Comparison of ENCODE assay signal across 8 mouse cellular contexts in the genomic region with DNA sequence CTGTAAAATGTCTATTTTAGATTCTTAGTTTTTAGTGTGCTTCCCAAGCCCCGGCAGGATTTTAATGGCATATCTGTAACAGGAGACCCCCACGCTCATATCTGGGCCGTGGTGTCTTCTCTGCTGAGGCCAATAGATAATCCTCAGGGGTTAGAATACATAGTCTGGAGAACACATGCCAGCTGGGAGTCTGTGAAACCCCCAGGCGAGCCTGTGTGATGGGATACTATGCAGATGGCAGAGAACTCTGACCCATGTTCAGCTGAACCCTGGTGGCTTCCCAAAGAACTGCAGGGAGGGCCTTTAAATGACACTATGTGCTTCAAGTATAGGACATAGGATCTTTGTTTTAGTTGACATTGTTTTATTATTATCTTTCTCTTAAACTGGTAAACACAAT.
DNase-seq lines count a peak whose midpoint lies in the region; ATAC-seq and TF ChIP-seq lines count a peak whose summit lies in the region.

No protein-coding gene starts in this region.

- no peak for TF ChIP-seq POLR2A in lung, adult 2 months (IDR thresholded peaks at IDR 0.05; ENCODE audit: borderline replicate concordance, extremely low read depth, low read depth, low read length)

- H3K9ac ChIP-seq in hindbrain, embryonic 14.5 days = no peak overlapping the region

- peak; percentile 64 for TF ChIP-seq CTCF in gastrocnemius, adult 2 months (IDR thresholded peaks at IDR 0.05)
- TF ChIP-seq CTCF in lung, adult 2 months (IDR thresholded peaks at IDR 0.05; ENCODE audit: insufficient read depth, low read length) = peak; percentile 51

- no peak overlapping the region; the same call in 1 of the 2 replicates for H3K4me2 ChIP-seq in hindbrain, embryonic 14.5 days (replicated peaks)

- 16% methylated on average over 4 of the region's 4 CpGs for WGBS in hindbrain, embryonic 14.5 days
- WGBS in lung, adult 2 months = 27% methylated on average over 4 of the region's 4 CpGs

- peak; percentile 62; the same call in 1 of the 2 replicates for ATAC-seq in hindbrain, embryonic 14.5 days (ENCODE audit: low FRiP score)
- ATAC-seq in megakaryocyte-erythroid progenitor cell, adult 5-6 weeks (replicated peaks; ENCODE audit: low FRiP score, low TSS enrichment, poor library complexity, severe bottlenecking) = no peak

- peak; percentile 30 for DNase-seq in ovary, postnatal 36 days (ENCODE audit: low spot score)
- no peak for DNase-seq in ovary, postnatal 14 days (ENCODE audit: low spot score)
- peak; percentile 71 for DNase-seq in adrenal gland, postnatal 10 days
- DNase-seq in gastrocnemius, adult 2 months = peak; percentile 45
- peak; percentile 56 for DNase-seq in hindbrain, embryonic 14.5 days (ENCODE audit: low spot score)
- peak; percentile 16 for DNase-seq in lung, adult 2 months
- peak; percentile 78 for DNase-seq in retina, embryonic 14.5 days (ENCODE audit: low spot score)

- no peaks in the 10 kb centered on the region for H3K36me3 ChIP-seq in hindbrain, embryonic 14.5 days (replicated peaks; ENCODE audit: control insufficient read depth, insufficient read depth)

- H3K4me1 ChIP-seq in hindbrain, embryonic 14.5 days (replicated peaks; ENCODE audit: control insufficient read depth, insufficient read depth, low read length) = peaks cover 13% of the 10 kb centered on the region
- peaks cover 10% of the 10 kb centered on the region for H3K4me1 ChIP-seq in lung, adult 2 months (ENCODE audit: control insufficient read depth, insufficient read depth, low read length)

- H3K9me3 ChIP-seq in hindbrain, embryonic 14.5 days (ENCODE audit: control insufficient read depth, low read length) = no peaks in the 10 kb centered on the region

- intact Hi-C loops in gastrocnemius, adult 2 months (cut with DNase I) = no loop called here

- H3K4me3 ChIP-seq in gastrocnemius, adult 2 months = peak overlapping the region; percentile 34
- H3K4me3 ChIP-seq in hindbrain, embryonic 14.5 days (replicated peaks; ENCODE audit: low read length) = no peak overlapping the region
- H3K4me3 ChIP-seq in lung, adult 2 months (replicated peaks; ENCODE audit: extremely low read depth, low read depth, low read length) = no peak overlapping the region

- no peaks in the 10 kb centered on the region for H3K27me3 ChIP-seq in hindbrain, embryonic 14.5 days (ENCODE audit: control insufficient read depth, insufficient read depth, low read length)

- H3K27ac ChIP-seq in gastrocnemius, adult 2 months = peak overlapping the region; percentile 71
- H3K27ac ChIP-seq in hindbrain, embryonic 14.5 days = peak overlapping the region; percentile 70
